Mouse (Mus musculus) G1E (cell line): ENCODE results near the gene Gm49337.

Experiments
- CTCF ChIP-seq: IDR thresholded peaks from 2 replicates; pipeline ENCODE4 v1.5.1; 2012; ENCODE audit warnings: low read depth, low read length, inconsistent platforms, mixed read lengths
- GATA1 ChIP-seq: IDR thresholded peaks from 2 replicates; pipeline ENCODE4 v1.6.1; 2012; ENCODE audit warnings: borderline replicate concordance, low read length, inconsistent platforms, mixed read lengths
- GATA2 ChIP-seq: IDR thresholded peaks from 2 replicates; pipeline ENCODE4 v1.6.1; 2012; ENCODE audit warnings: low read depth, low read length, inconsistent platforms, borderline replicate concordance
- POLR2AphosphoS5 ChIP-seq: IDR thresholded peaks from 2 replicates; pipeline ENCODE4 v1.6.1; 2012; ENCODE audit warnings: low read depth, low read length, inconsistent platforms; ENCODE audit not compliant: insufficient replicate concordance

DNA sequence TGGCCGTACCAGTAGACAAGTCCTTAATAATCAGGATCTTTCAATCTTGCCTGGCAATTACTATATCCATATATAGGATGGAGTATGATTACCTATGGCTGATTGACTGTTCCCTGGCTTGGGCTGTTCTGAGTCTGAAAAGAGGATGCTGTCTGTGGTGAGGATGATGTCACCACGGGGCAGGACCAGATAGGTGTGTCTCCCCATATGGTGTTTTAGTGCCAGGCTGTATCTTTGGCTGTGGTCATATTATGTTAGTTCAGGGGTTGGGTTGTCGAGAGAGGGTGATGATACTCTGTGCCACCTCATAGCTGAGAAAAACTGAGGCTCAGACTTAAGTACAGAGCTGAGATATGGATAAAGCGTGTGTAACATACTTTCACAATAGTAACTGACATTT, 11.9 kb downstream of the Gm49337 start:
- TF ChIP-seq POLR2AphosphoS5 (no peak), GATA1 (no peak), CTCF (no peak), GATA2 (no peak)
